Mouse (Mus musculus): ENCODE measurements around the gene Olfr1347. TPM values are rescaled to one million over a fixed set of nuclear protein-coding genes. Genes with fewer than 3 reads are reported as not detected.

The Olfr1347 gene
- polyA plus RNA-seq, 1 experiment from 2014 or later, result not detected

GRCm38 (mm10) chr7:6455868-6456267, 43.7 kb downstream of the Olfr1347 start, which contains the start of gene Olfr1336:
Gene Olfr1336, plus strand, starts transcription at chr7:6456168.
- Histone ChIP-seq H3K27ac (ENCODE audit: low read length) (no peak within 1 kb of the TSS), H3K4me3 (ENCODE audit: low read length) (no peak within 1 kb of the TSS), H3K9ac (replicated peaks; ENCODE audit: low read length) (no peak within 1 kb of the TSS), H3K36me3 (ENCODE audit: insufficient read depth, low read length) (no peaks in the 10 kb centered on the region), H3K27me3 (ENCODE audit: insufficient read depth, low read length) (no peaks in the 10 kb centered on the region), H3K4me2 (replicated peaks; ENCODE audit: low read depth, low read length) (no peak within 1 kb of the TSS), H3K4me1 (ENCODE audit: insufficient read depth, low read length) (no peaks in the 10 kb centered on the region), H3K9me3 (ENCODE audit: low read length) (peaks cover 6% of the 10 kb centered on the region)
- no peak for ATAC-seq (ENCODE audit: low FRiP score, low TSS enrichment)

GRCm38 (mm10) chr7:6447771-6448170, 51.8 kb downstream of the Olfr1347 start:
- Histone ChIP-seq H3K4me1 (ENCODE audit: insufficient read depth, low read length) (no peaks in the 10 kb centered on the region), H3K9ac (replicated peaks; ENCODE audit: low read length) (no peak overlapping the region), H3K36me3 (ENCODE audit: insufficient read depth, low read length) (no peaks in the 10 kb centered on the region), H3K27ac (ENCODE audit: low read length) (no peak overlapping the region), H3K27me3 (ENCODE audit: insufficient read depth, low read length) (no peaks in the 10 kb centered on the region), H3K4me3 (ENCODE audit: low read length) (no peak overlapping the region), H3K4me2 (replicated peaks; ENCODE audit: low read depth, low read length) (no peak overlapping the region), H3K9me3 (ENCODE audit: low read length) (peaks cover 4% of the 10 kb centered on the region)
- WGBS, result 86% methylated on average over 5 of the region's 5 CpGs
- no peak for ATAC-seq (ENCODE audit: low FRiP score, low TSS enrichment)

GRCm38 (mm10) chr7:6441173-6441572, 58.4 kb downstream of the Olfr1347 start:
- 48% methylated on average over 2 of the region's 2 CpGs for WGBS
- Histone ChIP-seq H3K36me3 (ENCODE audit: insufficient read depth, low read length) (no peaks in the 10 kb centered on the region), H3K9ac (replicated peaks; ENCODE audit: low read length) (no peak overlapping the region), H3K27me3 (ENCODE audit: insufficient read depth, low read length) (no peaks in the 10 kb centered on the region), H3K4me2 (replicated peaks; ENCODE audit: low read depth, low read length) (no peak overlapping the region), H3K27ac (ENCODE audit: low read length) (no peak overlapping the region), H3K4me1 (ENCODE audit: insufficient read depth, low read length) (no peaks in the 10 kb centered on the region), H3K4me3 (ENCODE audit: low read length) (no peak overlapping the region), H3K9me3 (ENCODE audit: low read length) (no peaks in the 10 kb centered on the region; the same call in 1 of the 2 replicates)
- ATAC-seq (ENCODE audit: low FRiP score, low TSS enrichment), result no peak

GRCm38 (mm10) chr7:6438388-6438787, 61.2 kb downstream of the Olfr1347 start, which contains the start of gene Olfr1344:
Gene Olfr1344, plus strand, starts transcription at chr7:6438688.
- Histone ChIP-seq H3K9ac (replicated peaks; ENCODE audit: low read length) (no peak within 1 kb of the TSS), H3K4me1 (ENCODE audit: insufficient read depth, low read length) (no peaks in the 10 kb centered on the region), H3K36me3 (ENCODE audit: insufficient read depth, low read length) (no peaks in the 10 kb centered on the region), H3K4me3 (ENCODE audit: low read length) (no peak within 1 kb of the TSS), H3K27ac (ENCODE audit: low read length) (no peak within 1 kb of the TSS), H3K4me2 (replicated peaks; ENCODE audit: low read depth, low read length) (no peak within 1 kb of the TSS), H3K27me3 (ENCODE audit: insufficient read depth, low read length) (no peaks in the 10 kb centered on the region), H3K9me3 (ENCODE audit: low read length) (no peaks in the 10 kb centered on the region; the same call in 1 of the 2 replicates)
- WGBS, result 69% methylated on average over 3 of the region's 3 CpGs
- ATAC-seq (ENCODE audit: low FRiP score, low TSS enrichment), result no peak

Other genes with a start within 250 kb of the Olfr1347 start
- gene Epp13, start 247.0 kb downstream of the Olfr1347 start, polyA plus RNA-seq (2015; fragmentation: Nextera tagmentation; extraction: Ambion mirVana), result not detected in 2 replicates
- gene Zfp667, start 213.2 kb downstream of the Olfr1347 start, polyA plus RNA-seq (2015; fragmentation: Nextera tagmentation; extraction: Ambion mirVana), result 4.9 and 6.8 TPM in 2 replicates
- gene Zfp583, start 168.5 kb downstream of the Olfr1347 start, polyA plus RNA-seq (2015; fragmentation: Nextera tagmentation; extraction: Ambion mirVana), result 5.8 and 6.3 TPM in 2 replicates
- 2.3 TPM in 2 replicates for gene Gm3854, start 156.0 kb downstream of the Olfr1347 start, polyA plus RNA-seq (2015; fragmentation: Nextera tagmentation; extraction: Ambion mirVana)
- 1.6 and 3.9 TPM in 2 replicates for gene Zfp78, start 136.5 kb downstream of the Olfr1347 start, polyA plus RNA-seq (2015; fragmentation: Nextera tagmentation; extraction: Ambion mirVana)
- 8.9 and 9.0 TPM in 2 replicates for gene Zfp28, start 116.5 kb downstream of the Olfr1347 start, polyA plus RNA-seq (2015; fragmentation: Nextera tagmentation; extraction: Ambion mirVana)
- 0.35 TPM in 1 of 2 replicates, not detected in the other for gene Smim17, start 101.0 kb downstream of the Olfr1347 start, polyA plus RNA-seq (2015; fragmentation: Nextera tagmentation; extraction: Ambion mirVana)
- gene Gm20715, start 89.5 kb downstream of the Olfr1347 start, polyA plus RNA-seq (2015; fragmentation: Nextera tagmentation; extraction: Ambion mirVana), result not detected in 2 replicates
- gene Olfr1344, start 61.1 kb downstream of the Olfr1347 start, polyA plus RNA-seq (2015; fragmentation: Nextera tagmentation; extraction: Ambion mirVana), result not detected in 2 replicates
- not detected in 2 replicates for gene Olfr1336, start 43.6 kb downstream of the Olfr1347 start, polyA plus RNA-seq (2015; fragmentation: Nextera tagmentation; extraction: Ambion mirVana)
- not detected in 2 replicates for gene Olfr1346, start 32.7 kb downstream of the Olfr1347 start, polyA plus RNA-seq (2015; fragmentation: Nextera tagmentation; extraction: Ambion mirVana)
- not detected in 2 replicates for gene Olfr5, start 12.8 kb downstream of the Olfr1347 start, polyA plus RNA-seq (2015; fragmentation: Nextera tagmentation; extraction: Ambion mirVana)
- gene Olfr1348, start 9.0 kb upstream of the Olfr1347 start, polyA plus RNA-seq (2015; fragmentation: Nextera tagmentation; extraction: Ambion mirVana), result not detected in 2 replicates
- gene Olfr1349, start 23.2 kb upstream of the Olfr1347 start, polyA plus RNA-seq (2015; fragmentation: Nextera tagmentation; extraction: Ambion mirVana), result not detected in 2 replicates
- gene Olfr1350, start 65.1 kb upstream of the Olfr1347 start, polyA plus RNA-seq (2015; fragmentation: Nextera tagmentation; extraction: Ambion mirVana), result not detected in 2 replicates
- gene Zim1, start 196.7 kb upstream of the Olfr1347 start, polyA plus RNA-seq (2015; fragmentation: Nextera tagmentation; extraction: Ambion mirVana), result 3.1 and 3.8 TPM in 2 replicates
- gene Peg3, start 230.7 kb upstream of the Olfr1347 start, polyA plus RNA-seq (2015; fragmentation: Nextera tagmentation; extraction: Ambion mirVana), result 145 and 166 TPM in 2 replicates
- gene Usp29, start 230.8 kb upstream of the Olfr1347 start, polyA plus RNA-seq (2015; fragmentation: Nextera tagmentation; extraction: Ambion mirVana), result 5.2 and 6.5 TPM in 2 replicates